Mouse (Mus musculus) heart, postnatal 4 days (tissue): ENCODE data around the gene Olfr1325. TPM values are rescaled to one million over a fixed set of nuclear protein-coding genes. Genes with fewer than 3 reads are reported as not detected.
"Not testable (repeated sequence)": the region's sequence is repeated elsewhere in the genome, so short reads cannot be mapped to it uniquely, and the experiment has no call there.

Source experiments
- DNase-seq: peaks from one replicate; pipeline ENCODE4 v3.0.0; 2021
- total RNA-seq, 2 experiments: library from RNA; stranded (reverse); gene quantifications; 2 replicates each; pipeline ENCODE4 v1.2.3; 2021

The Olfr1325 gene
- total RNA-seq, result not detected

- DNase-seq, result no peak
These were observed at the start of gene Olfr1325 for GRCm38 (mm10) chrX:74592379-74592778. Gene Olfr1325, plus strand, starts transcription at chrX:74592679.

DNA sequence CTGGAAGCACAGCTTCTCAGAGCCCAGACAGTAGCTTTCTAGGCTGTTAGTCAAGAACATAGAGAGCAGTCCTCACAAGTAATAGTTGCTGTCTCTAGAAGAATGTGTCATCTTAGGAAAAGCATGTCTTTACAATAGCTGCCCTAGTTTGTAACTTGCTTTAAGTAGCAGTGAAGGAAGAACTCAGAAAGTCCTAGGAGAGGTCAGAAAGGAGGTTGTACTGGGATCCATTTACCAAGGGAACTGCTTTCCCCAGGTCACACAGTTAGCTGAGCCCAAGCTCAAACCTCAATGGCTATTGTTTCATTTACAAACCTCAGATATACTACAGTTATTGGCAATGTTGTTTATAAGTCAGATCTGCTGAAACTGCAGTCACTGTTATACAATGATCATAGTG lies 17.7 kb upstream of the Olfr1325 start, which contains the start of gene Olfr1326-ps1:
TSS of gene Olfr1326-ps1 (minus strand) at position 101 of the 400 bp plus-strand sequence.
- DNase-seq, result no peak

GRCm38 (mm10) chrX:74645466-74646323 lies 53.2 kb downstream of the Olfr1325 start, which contains the start of gene Gm5640:
Gene Gm5640, minus strand, starts transcription at chrX:74645635.
- not testable (repeated sequence) for DNase-seq

DNA sequence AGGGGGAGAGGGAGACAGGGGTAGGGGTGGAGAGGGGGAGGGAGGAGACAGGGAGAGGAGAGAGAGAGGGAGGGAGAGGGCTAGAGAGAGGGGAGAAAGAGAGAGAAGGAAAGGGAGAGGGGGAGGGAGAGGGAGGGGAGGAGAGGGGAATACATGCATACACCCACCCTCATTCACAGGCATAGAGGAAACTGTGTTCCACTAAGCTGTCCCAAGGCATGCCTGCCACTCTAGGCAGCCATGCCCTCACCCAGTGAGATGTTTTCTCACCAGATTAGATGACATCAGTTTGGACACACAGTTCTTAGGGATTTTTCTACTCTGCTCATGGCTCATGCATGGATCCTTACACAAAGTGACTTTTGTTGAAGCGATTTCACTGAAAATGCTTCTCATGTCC lies 53.9 kb downstream of the Olfr1325 start:
- DNase-seq, result not testable (repeated sequence)

Other genes starting within 250 kb of the Olfr1325 start
- gene Lage3, start 239.1 kb upstream of the Olfr1325 start, total RNA-seq, result 10 to 100 TPM; 51.8 to 54.6 TPM
- gene Ubl4a, start 219.5 kb upstream of the Olfr1325 start, total RNA-seq, result 10 to 100 TPM; 48.3 to 50.5 TPM
- 1 to 10 TPM; 7.8 to 7.9 TPM for gene Slc10a3, start 219.3 kb upstream of the Olfr1325 start, total RNA-seq
- gene Fam3a, start 199.4 kb upstream of the Olfr1325 start, total RNA-seq, result 10 to 100 TPM; 16.6 to 24.0 TPM
- gene Ikbkg, start 199.4 kb upstream of the Olfr1325 start, total RNA-seq, result 10 to 100 TPM; 39.7 to 40.8 TPM
- gene G6pdx, start 163.5 kb upstream of the Olfr1325 start, total RNA-seq, result 1 to 10 TPM; 9.1 to 10.0 TPM
- not detected for gene Gm6880, start 111.3 kb upstream of the Olfr1325 start, total RNA-seq
- not detected for gene Olfr1326-ps1, start 17.8 kb upstream of the Olfr1325 start, total RNA-seq
- under 1 TPM in 1 of 2 experiments, not detected in 1; 0.29 TPM for gene Gm5640, start 53.0 kb downstream of the Olfr1325 start, total RNA-seq
- gene Gm6890, start 148.2 kb downstream of the Olfr1325 start, total RNA-seq, result not detected
- under 1 TPM in 1 of 2 experiments, not detected in 1; 0.11 TPM for gene Gm5936, start 244.5 kb downstream of the Olfr1325 start, total RNA-seq